Mouse (Mus musculus): ENCODE results near the gene Eid2. TPM values are rescaled to one million over a fixed set of nuclear protein-coding genes. Genes with fewer than 3 reads are reported as not detected.

The Eid2 gene
- polyA plus RNA-seq, 1 experiment from 2014 or later = 1.4 TPM

- 29% methylated on average over 16 of the region's 16 CpGs for WGBS
Measured at GRCm38 (mm10) chr7:28268576-28268975, 895 bp downstream of the Eid2 start.

GRCm38 (mm10) chr7:28269355-28269754 lies 1.7 kb downstream of the Eid2 start:
- Histone ChIP-seq H3K4me3 (no peak overlapping the region), H3K27ac (no peak overlapping the region), H3K27me3 (ENCODE audit: insufficient read depth, poor library complexity, severe bottlenecking) (no peaks in the 10 kb centered on the region), H3K36me3 (peaks cover 30% of the 10 kb centered on the region), H3K4me1 (no peaks in the 10 kb centered on the region), H3K9me3 (no peaks in the 10 kb centered on the region)
- DNase-seq (ENCODE audit: low spot score) = no peak
- WGBS = 90% methylated on average over 12 of the region's 12 CpGs

More at GRCm38 (mm10) chr7:28268576-28268975, 895 bp downstream of the Eid2 start:
- Histone ChIP-seq H3K27ac (peak overlapping the region; percentile 95), H3K9me3 (no peaks in the 10 kb centered on the region), H3K36me3 (peaks cover 30% of the 10 kb centered on the region), H3K27me3 (ENCODE audit: insufficient read depth, poor library complexity, severe bottlenecking) (no peaks in the 10 kb centered on the region), H3K4me3 (peak overlapping the region; percentile 91), H3K4me1 (no peaks in the 10 kb centered on the region)
- no peak for DNase-seq (ENCODE audit: low spot score)

GRCm38 (mm10) chr7:28271761-28272160 lies 4.1 kb downstream of the Eid2 start:
- Histone ChIP-seq H3K27me3 (ENCODE audit: insufficient read depth, poor library complexity, severe bottlenecking) (no peaks in the 10 kb centered on the region), H3K4me3 (no peak overlapping the region), H3K36me3 (peaks cover 30% of the 10 kb centered on the region), H3K4me1 (no peaks in the 10 kb centered on the region), H3K9me3 (no peaks in the 10 kb centered on the region), H3K27ac (no peak overlapping the region)
- no peak for DNase-seq (ENCODE audit: low spot score)
- WGBS = 68% methylated on average over 3 of the region's 3 CpGs

- DNase-seq (ENCODE audit: low spot score) = no peak
- no peaks in the 10 kb centered on the region for H3K9me3 ChIP-seq
- peaks cover 6% of the 10 kb centered on the region; the same call in 1 of the 2 replicates for H3K4me1 ChIP-seq
- no peaks in the 10 kb centered on the region for H3K27me3 ChIP-seq (ENCODE audit: insufficient read depth, poor library complexity, severe bottlenecking)
- H3K4me3 ChIP-seq = peak overlapping the region; percentile 72; the same call in 1 of the 2 replicates
- H3K36me3 ChIP-seq = peaks cover 10% of the 10 kb centered on the region
- 56% methylated on average over 8 of the region's 8 CpGs for WGBS
- H3K27ac ChIP-seq = no peak overlapping the region
Measured at GRCm38 (mm10) chr7:28277237-28277614, 9.5 kb downstream of the Eid2 start.

GRCm38 (mm10) chr7:28277615-28278278 lies 10.1 kb downstream of the Eid2 start, which contains the start of gene Eid2b:
Gene Eid2b, plus strand, starts transcription at chr7:28277739.
- no peaks in the 10 kb centered on the region for H3K27me3 ChIP-seq (ENCODE audit: insufficient read depth, poor library complexity, severe bottlenecking)
- peaks cover 6% of the 10 kb centered on the region; the same call in 1 of the 2 replicates for H3K4me1 ChIP-seq
- peak; percentile 96 for DNase-seq (ENCODE audit: low spot score)
- 3% methylated on average over 68 of the region's 68 CpGs for WGBS
- no peaks in the 10 kb centered on the region for H3K9me3 ChIP-seq
- peak within 1 kb of the TSS; percentile 93 for H3K27ac ChIP-seq
- peak within 1 kb of the TSS; percentile 72 for H3K4me3 ChIP-seq
- peaks cover 5% of the 10 kb centered on the region; the same call in 1 of the 2 replicates for H3K36me3 ChIP-seq

- Histone ChIP-seq H3K9me3 (no peaks in the 10 kb centered on the region), H3K36me3 (0 out of 2 replicates have a peak, but pooled peaks cover under 1% of the 10 kb centered on the region), H3K27me3 (ENCODE audit: insufficient read depth, poor library complexity, severe bottlenecking) (no peaks in the 10 kb centered on the region), H3K4me1 (peaks cover 6% of the 10 kb centered on the region; the same call in 1 of the 2 replicates), H3K4me3 (peak overlapping the region; percentile 72), H3K27ac (peak overlapping the region; percentile 93)
- WGBS = 85% methylated on average over 7 of the region's 7 CpGs
- DNase-seq (ENCODE audit: low spot score) = no peak
Measured at GRCm38 (mm10) chr7:28278279-28278652, 10.6 kb downstream of the Eid2 start.

GRCm38 (mm10) chr7:28280630-28281029 lies 12.9 kb downstream of the Eid2 start:
- Histone ChIP-seq H3K4me3 (no peak overlapping the region), H3K27me3 (ENCODE audit: insufficient read depth, poor library complexity, severe bottlenecking) (no peaks in the 10 kb centered on the region), H3K36me3 (no peaks in the 10 kb centered on the region), H3K4me1 (peaks cover 6% of the 10 kb centered on the region; the same call in 1 of the 2 replicates), H3K9me3 (no peaks in the 10 kb centered on the region), H3K27ac (no peak overlapping the region)
- DNase-seq (ENCODE audit: low spot score) = no peak
- 69% methylated on average over 7 of the region's 7 CpGs for WGBS

GRCm38 (mm10) chr7:28290165-28290564 lies 22.5 kb downstream of the Eid2 start:
- Histone ChIP-seq H3K4me3 (peak overlapping the region; percentile 55), H3K27me3 (ENCODE audit: insufficient read depth, poor library complexity, severe bottlenecking) (peaks cover 84% of the 10 kb centered on the region), H3K36me3 (no peaks in the 10 kb centered on the region), H3K4me1 (peaks cover 23% of the 10 kb centered on the region), H3K9me3 (no peaks in the 10 kb centered on the region), H3K27ac (no peak overlapping the region)
- under 1% methylated on average over 18 of the region's 18 CpGs for WGBS
- DNase-seq (ENCODE audit: low spot score) = no peak

GRCm38 (mm10) chr7:28290638-28291590 lies 23.2 kb downstream of the Eid2 start, which contains the start of gene Selenov:
Gene Selenov, minus strand, starts transcription at chr7:28291186.
- H3K36me3 ChIP-seq = no peaks in the 10 kb centered on the region
- peak within 1 kb of the TSS; percentile 55 for H3K4me3 ChIP-seq
- peaks cover 23% of the 10 kb centered on the region for H3K4me1 ChIP-seq
- no peaks in the 10 kb centered on the region for H3K9me3 ChIP-seq
- no peak within 1 kb of the TSS for H3K27ac ChIP-seq
- DNase-seq (ENCODE audit: low spot score) = peak; percentile 79
- H3K27me3 ChIP-seq (ENCODE audit: insufficient read depth, poor library complexity, severe bottlenecking) = peaks cover 92% of the 10 kb centered on the region
- whole genome bisulfite sequencing = under 1% methylated on average over 52 of the region's 52 CpGs

GRCm38 (mm10) chr7:28294481-28294880 lies 26.8 kb downstream of the Eid2 start:
- peak; percentile 84 for DNase-seq (ENCODE audit: low spot score)
- no peaks in the 10 kb centered on the region for H3K36me3 ChIP-seq
- no peaks in the 10 kb centered on the region for H3K9me3 ChIP-seq
- peak overlapping the region; percentile 64 for H3K4me3 ChIP-seq
- H3K4me1 ChIP-seq = peaks cover 28% of the 10 kb centered on the region
- H3K27me3 ChIP-seq (ENCODE audit: insufficient read depth, poor library complexity, severe bottlenecking) = peaks cover 100% of the 10 kb centered on the region
- H3K27ac ChIP-seq = peak overlapping the region; percentile 78
- WGBS = 17% methylated on average over 63 of the region's 63 CpGs

GRCm38 (mm10) chr7:28298837-28299625 lies 31.4 kb downstream of the Eid2 start:
- WGBS = 39% methylated on average over 43 of the region's 43 CpGs

More at GRCm38 (mm10) chr7:28298837-28299625, 31.4 kb downstream of the Eid2 start:
- Histone ChIP-seq H3K4me1 (peaks cover 30% of the 10 kb centered on the region), H3K27ac (no peak overlapping the region), H3K9me3 (no peaks in the 10 kb centered on the region), H3K4me3 (peak overlapping the region; percentile 19; the same call in 1 of the 2 replicates), H3K36me3 (no peaks in the 10 kb centered on the region), H3K27me3 (ENCODE audit: insufficient read depth, poor library complexity, severe bottlenecking) (peaks cover 99% of the 10 kb centered on the region)
- no peak for DNase-seq (ENCODE audit: low spot score)
